Mouse (Mus musculus): ENCODE data around the gene Zc3h13.
A peak's percentile ranks its signal among the peaks of the same experiment; 100 is the strongest.

Gene Zc3h13

DNA sequence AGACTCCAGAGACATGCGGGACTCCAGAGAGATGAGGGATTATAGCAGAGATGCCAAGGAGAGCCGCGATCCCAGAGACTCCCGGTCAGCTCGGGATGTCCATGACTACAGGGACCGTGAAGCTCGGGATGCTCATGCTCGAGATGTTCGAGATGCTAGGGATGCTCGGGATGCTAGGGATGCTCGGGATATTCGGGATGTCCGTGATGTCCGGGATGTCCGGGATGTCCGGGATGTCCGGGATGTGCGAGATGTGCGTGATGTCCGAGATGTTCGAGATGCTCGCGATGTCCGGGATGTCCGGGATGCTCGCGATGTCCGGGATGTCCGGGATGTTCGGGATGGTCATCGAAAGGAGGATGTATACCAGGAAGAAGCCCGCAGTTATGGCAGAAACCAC is 39.2 kb downstream of the Zc3h13 start:
- DNase-seq (ENCODE audit: low spot score), result no peak

DNA sequence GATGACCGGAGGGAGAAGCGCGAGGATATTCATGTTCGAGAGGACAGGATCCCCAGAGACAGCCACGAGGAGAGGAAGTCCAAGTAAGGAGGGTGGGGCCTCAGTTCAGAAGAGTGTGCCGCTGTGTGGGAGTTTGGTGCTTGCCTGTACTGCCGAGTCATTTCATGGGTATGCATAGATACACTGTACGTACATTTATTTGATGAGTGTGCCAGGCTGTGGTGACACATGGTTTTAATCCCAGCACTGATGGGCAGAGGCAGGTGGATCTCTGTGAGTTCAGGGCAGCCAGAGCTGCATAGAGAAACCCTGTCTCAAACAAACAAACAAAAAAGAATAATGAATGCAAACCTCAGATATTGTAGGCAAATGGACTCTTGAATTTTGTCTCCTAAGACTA is 43.9 kb downstream of the Zc3h13 start:
- DNase-seq (ENCODE audit: low spot score), result no peak

DNA sequence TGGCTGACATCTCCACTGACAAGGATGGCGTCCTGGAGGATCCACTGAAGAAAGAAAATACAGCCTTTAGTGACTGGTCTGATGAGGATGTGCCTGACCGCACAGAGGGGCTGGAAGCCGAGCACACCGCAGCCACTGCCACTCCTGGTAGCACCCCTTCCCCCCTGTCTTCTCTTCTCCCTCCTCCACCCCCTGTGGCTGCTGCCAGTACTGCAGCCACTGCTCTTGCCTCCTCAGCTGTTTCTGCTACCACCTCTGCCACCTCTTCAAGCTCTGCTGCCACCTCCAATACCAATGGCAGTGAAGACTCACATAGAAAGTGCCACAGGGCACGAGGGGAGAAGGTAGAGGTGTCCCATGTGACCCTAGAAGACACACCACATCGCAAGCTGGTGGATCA is 46.4 kb downstream of the Zc3h13 start:
- no peak for DNase-seq (ENCODE audit: low spot score)

DNA sequence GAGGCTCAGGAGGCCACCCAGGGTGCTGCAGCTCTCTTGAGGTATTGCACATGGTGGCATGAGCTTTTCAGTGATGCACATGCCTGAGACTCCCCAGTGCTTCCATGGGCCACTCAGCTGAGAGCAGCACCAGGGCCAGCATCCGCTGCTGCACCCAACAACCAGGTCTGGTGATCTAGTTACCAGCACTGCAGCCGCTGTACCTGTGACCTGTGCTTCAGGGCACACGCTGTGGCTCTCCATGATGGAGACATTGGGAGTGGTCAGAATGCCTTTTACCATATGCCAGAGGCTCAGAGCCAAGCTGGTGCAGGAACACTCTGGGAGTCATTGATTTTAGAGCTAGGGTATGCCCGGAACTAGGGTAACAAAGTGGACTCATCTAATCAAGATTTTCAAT is 50.1 kb downstream of the Zc3h13 start:
- DNase-seq (ENCODE audit: low spot score), result no peak

DNA sequence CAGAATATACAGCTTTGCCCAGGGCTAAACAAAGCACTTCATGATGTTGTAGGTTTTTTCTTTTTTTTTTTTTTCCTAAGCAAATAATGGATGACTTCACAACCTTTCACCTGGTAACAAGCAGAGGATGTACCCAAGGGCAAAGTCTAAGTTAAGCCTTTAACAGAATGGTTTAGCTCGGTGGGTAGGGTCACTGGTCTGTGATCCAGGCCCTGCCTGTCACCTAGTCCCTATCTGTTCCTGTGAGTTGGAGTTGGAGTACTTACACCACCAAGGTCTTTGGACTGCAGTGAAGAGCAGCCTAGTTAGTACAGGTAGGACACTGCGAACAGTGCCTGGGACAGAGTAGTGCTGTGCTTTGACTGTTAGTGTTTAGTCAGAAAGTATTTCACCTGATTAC is 53.7 kb downstream of the Zc3h13 start:
- no peak for DNase-seq (ENCODE audit: low spot score)

DNA sequence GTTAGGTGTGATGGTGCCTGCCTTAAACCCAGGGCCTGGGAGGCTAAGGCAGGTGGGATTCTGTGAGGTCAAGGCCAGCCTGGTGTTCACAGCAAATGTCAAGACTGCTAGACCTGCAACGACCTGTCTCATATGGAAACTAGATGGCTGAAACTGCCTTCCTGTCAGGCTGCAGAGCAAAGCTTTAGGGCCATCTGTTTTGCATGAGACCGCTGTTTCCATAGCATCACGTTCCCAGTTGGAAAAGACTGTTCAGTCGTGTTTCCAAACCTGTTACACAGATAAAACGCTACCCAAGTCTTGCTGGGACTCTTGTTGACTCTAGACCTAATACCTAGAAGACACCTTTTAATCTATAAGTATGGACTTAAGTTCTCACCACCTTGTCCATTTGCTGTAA is 61.9 kb downstream of the Zc3h13 start:
- no peak for DNase-seq (ENCODE audit: low spot score)

DNA sequence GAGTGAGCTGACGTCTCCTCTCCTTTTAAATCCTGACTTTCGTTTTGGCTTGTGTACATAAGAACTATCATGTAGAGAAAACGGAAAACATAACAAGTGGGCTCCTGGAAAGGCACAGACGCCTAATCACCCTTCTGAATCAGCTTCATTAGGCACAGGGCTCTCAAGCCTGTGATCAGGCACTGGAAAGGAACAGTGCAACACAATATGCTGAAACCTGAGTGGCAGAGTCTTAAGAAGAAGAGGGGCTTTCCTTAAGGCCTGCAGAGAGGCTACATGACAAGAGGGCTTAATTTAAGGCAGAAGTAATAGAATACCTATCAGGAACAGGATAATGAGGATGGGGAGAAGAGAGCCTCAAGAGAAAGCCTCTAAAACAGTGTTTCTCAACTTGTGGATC is 67.5 kb downstream of the Zc3h13 start:
- no peak for DNase-seq (ENCODE audit: low spot score)

DNA sequence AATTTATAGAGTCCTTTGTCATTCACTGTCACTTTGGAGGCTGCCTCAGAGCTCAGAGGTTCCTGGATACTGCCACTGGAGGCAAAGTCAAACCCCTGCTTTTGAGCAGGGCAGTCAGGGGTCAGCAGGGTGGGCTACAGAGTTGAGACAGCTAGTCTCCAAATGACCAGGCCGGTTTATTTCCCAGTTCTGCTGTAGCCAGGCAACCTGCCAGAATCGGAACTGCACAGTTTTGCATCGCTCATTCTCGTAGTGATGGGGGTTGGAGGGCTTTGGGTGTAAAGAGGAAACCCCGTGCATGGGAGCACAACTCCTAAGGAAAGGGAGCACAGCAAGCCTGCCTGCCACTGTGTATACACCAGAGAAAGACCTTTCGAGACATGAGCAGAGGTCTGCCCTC is 79.1 kb downstream of the Zc3h13 start:
- DNase-seq (ENCODE audit: low spot score), result no peak

DNA sequence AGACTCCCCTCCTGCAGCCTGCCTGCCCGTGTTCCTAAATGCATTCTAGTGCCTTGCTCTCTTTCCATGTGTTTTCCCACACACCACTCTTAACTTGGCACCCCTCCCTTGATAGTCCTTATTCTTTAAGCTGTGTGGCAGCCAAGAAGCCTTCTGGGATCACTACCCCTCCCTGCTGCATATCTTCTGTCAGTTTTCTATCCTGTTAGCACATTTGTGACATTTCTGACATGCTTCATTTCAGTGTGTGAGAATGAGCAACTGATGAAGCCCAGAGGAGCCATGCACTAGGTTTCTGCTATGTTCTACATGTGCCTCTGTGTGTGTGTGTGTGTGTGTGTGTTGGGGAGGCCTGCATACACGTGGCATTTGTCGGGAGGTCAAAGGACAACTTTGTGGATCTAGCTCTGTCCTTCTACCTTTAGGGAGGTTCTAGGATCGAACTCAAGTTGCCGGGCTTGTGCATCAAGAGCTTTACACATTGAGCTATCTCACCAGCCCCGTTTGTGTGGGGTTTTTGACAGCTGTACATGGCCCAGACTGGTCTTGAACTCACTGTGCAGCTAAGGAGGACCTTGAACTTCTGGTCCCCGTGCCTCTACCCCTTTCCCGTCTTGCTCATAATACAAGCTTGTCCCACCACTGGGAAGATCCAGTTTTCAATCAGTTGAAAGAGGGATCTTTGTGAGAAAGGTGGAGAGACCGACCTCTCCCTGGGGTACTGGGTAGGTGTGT is 81.3 kb downstream of the Zc3h13 start:
- no peak for DNase-seq (ENCODE audit: low spot score)

DNA sequence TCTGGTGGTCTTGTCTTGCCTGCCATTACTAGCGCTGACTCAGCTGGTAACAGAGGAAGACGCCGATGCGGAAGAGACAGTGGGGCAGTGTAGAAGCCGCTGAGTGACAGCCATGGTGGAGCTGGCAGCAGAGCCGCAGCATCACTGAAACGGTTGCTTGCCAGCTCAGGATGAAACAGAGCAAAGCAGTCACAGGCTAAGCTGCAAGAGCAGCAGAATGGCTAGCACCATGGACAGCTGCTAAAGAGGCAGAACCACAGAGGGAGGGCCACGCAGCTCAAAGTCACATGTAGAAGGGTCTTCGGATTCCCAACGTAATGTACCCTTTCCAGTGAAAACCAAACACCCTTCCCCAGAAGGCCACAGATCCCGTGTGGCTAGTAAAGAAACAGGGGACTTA is 82.6 kb downstream of the Zc3h13 start:
- DNase-seq (ENCODE audit: low spot score), result no peak

DNA sequence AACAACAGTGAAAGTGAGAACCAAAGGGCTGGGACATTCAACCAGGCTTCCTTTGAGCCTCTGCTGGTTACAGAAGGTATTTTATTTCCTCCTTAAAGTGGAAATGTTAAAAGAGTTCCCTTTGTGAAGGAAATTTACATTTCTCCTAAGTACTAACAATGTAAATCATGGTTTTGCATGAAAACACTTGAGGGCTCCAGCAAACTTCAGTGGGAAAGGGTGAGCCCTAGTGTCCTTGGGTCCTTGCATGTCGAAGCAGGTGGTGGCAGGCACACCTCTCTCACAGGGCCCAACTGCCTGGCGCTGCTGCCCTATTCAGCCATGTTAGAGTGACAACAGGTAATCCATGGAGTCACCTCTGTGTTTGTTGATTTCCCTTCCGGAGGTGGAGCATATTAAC is 83.3 kb downstream of the Zc3h13 start:
- no peak for DNase-seq (ENCODE audit: low spot score)

DNA sequence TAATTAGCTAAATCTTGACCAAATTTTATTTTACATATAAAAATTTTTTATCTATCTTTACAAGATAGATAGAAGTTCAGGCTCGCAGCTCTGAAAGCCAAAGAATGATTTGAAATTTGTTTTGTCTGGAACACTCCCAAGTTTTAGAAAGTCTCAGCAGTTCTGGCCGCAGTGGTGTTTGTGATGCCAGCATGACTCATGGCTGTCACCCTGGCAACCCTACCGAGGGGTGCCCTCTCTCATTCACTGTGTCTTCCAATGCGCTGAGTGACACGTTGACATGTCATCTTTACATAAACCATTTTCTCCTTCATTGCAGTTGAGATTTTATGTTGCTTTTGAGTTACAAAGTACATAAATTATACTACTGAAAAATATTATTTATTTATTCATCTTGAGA is 85.7 kb downstream of the Zc3h13 start:
- no peak for DNase-seq (ENCODE audit: low spot score)

DNA sequence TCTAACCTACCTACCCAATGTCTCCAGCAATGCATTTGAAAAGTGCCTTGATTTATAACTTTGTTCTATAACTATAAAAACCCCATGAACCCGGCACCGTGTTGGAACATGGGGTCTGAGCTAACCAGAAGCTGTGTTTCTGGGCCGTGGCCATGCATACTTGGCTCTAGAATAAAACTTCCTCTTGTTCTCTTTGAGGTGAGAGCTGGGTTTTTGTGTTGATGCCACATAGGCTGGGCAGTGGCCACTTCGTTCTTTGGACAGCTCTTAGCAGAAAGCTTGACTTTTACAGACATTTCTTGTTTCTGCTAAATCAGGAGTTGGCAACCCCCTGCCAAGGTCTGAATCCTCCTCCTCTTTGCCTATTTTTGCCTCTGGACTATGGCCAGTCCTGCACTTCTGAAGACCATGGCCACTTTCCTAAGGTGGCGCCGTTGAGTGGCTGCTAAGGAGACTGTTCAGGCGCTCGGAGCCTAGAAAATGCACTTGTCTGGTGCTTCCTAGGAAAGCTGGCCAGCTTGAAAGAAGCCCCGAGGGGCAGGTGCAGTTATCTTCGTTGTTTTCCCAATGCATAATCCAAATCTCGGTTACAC is 90.9 kb downstream of the Zc3h13 start:
- peak; percentile 7 for DNase-seq (ENCODE audit: low spot score)

DNA sequence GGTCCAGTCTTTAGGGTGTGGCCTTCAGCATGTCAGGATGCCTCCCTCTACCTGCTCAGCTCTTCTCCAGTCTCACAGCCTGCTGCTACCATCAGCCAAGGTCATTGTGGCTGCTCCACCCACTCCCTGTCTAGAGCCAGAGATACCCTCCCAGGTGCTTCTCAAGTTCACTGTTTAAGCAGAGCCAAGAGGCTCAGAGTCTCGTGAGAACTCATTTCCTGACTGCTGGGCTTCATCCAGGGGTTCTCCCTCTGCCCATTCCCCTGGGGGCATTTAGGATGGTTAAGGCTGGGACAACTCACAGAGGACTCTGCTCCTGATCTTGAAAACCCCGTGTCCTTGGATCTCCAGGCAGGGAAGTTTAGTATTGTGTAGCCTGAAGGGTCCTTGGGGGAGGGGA is 92.1 kb downstream of the Zc3h13 start:
- DNase-seq (ENCODE audit: low spot score), result no peak

DNA sequence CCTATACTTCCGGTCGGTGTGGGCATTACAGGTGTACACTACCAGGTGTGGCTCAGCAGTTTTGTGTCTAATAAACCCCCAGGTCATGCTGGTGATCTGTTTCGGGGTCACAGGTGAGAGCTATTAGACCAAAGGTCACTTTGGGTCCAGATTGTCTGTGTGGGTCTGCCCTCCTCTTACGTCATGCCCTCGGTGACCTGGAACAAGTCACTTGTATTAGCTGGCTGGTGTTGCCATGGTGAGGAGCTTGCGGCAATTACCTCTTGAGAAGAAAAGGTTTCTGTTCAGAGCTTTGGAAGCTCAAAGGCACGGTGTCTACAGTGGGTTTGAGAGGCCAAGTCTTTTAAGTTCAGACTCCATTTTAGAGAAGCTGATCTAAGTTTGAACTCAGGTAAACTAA is 93.4 kb downstream of the Zc3h13 start:
- DNase-seq (ENCODE audit: low spot score), result no peak

Measured in left cerebral cortex, adult 11 months (tissue).